Mouse (Mus musculus) thymus, adult 2 months (tissue): ENCODE results near the gene Rbms1.

Source experiments
- CTCF ChIP-seq: fragments of 200-500 bp; IDR thresholded peaks from 2 replicates; pipeline ENCODE4 v1.5.1; 2012; ENCODE audit warnings: mild to moderate bottlenecking, control low read depth, low read length, moderate library complexity, borderline replicate concordance; ENCODE audit not compliant: control insufficient read depth, poor library complexity, insufficient read depth; ENCODE audit errors: extremely low read depth
- POLR2A ChIP-seq: fragments of 200-500 bp; IDR thresholded peaks from 2 replicates; pipeline ENCODE4 v1.6.1; 2012; ENCODE audit warnings: mild to moderate bottlenecking, low read length, control low read depth, moderate library complexity; ENCODE audit not compliant: control insufficient read depth, poor library complexity, insufficient read depth; ENCODE audit errors: extremely low read depth

- TF ChIP-seq CTCF (no peak), POLR2A (no peak)
Measured at GRCm38 (mm10) chr2:60755101-60755500, 207.9 kb downstream of the Rbms1 start.
